Mouse (Mus musculus): ENCODE data around the gene Vps37c. TPM values are rescaled to one million over a fixed set of nuclear protein-coding genes. Genes with fewer than 3 reads are reported as not detected.

Gene Vps37c
- 20.3 and 26.0 TPM in 2 replicates for polyA plus RNA-seq (2021; fragmentation: Nextera tagmentation)
- long read RNA-seq, experiment 1, transcript Vps37c-201 (5 exons, 2,686 nt), result major isoform, 120 of 232 reads
- long read RNA-seq, experiment 1, transcript Vps37c-203 (5 exons, 2,690 nt), result minor isoform, 49 of 232 reads
- long read RNA-seq, experiment 1, partial matches to known transcripts, result 15 of 232 reads
- long read RNA-seq, experiment 1, other reads (novel, unspliced or antisense), result 47 of 232 reads
- long read RNA-seq, experiment 2, transcript Vps37c-201 (5 exons, 2,686 nt), result major isoform, 18 of 31 reads
- long read RNA-seq, experiment 2, partial matches to known transcripts, result 1 of 31 reads
- long read RNA-seq, experiment 2, other reads (novel, unspliced or antisense), result 10 of 31 reads

GRCm38 (mm10) chr19:10688537-10689352, at the start of gene Vps37c:
Vps37c (plus strand) TSS chr19:10688735.

GRCm38 (mm10) chr19:10677915-10678771, 10.4 kb upstream of the Vps37c start, which contains the start of gene Pga5:
Pga5 (minus strand) TSS chr19:10678071.

GRCm38 (mm10) chr19:10738811-10739210, 50.3 kb downstream of the Vps37c start, which contains the start of gene Cd5:
Cd5 (minus strand) TSS chr19:10739002.

Other genes starting within 250 kb of the Vps37c start
- 2.9 and 3.6 TPM in 2 replicates for gene Lrrc10b, start 231.3 kb upstream of the Vps37c start, polyA plus RNA-seq (2021; fragmentation: Nextera tagmentation)
- 0.77 and 0.99 TPM in 2 replicates for gene Ppp1r32, start 205.8 kb upstream of the Vps37c start, polyA plus RNA-seq (2021; fragmentation: Nextera tagmentation)
- gene Cpsf7, start 163.5 kb upstream of the Vps37c start, polyA plus RNA-seq (2021; fragmentation: Nextera tagmentation), result 8.3 and 20.8 TPM in 2 replicates
- gene Sdhaf2, start 162.6 kb upstream of the Vps37c start, polyA plus RNA-seq (2021; fragmentation: Nextera tagmentation), result 65.6 and 71.1 TPM in 2 replicates
- 16.5 and 18.8 TPM in 2 replicates for gene Tmem216, start 132.5 kb upstream of the Vps37c start, polyA plus RNA-seq (2021; fragmentation: Nextera tagmentation)
- gene Cyb561a3, start 111.6 kb upstream of the Vps37c start, polyA plus RNA-seq (2021; fragmentation: Nextera tagmentation), result 20.8 and 21.5 TPM in 2 replicates
- gene Tmem138, start 111.4 kb upstream of the Vps37c start, polyA plus RNA-seq (2021; fragmentation: Nextera tagmentation), result 16.4 and 16.5 TPM in 2 replicates
- gene Ddb1, start 83.4 kb upstream of the Vps37c start, polyA plus RNA-seq (2021; fragmentation: Nextera tagmentation), result 49.1 and 60.4 TPM in 2 replicates
- 1.7 and 5.6 TPM in 2 replicates for gene Tkfc, start 83.1 kb upstream of the Vps37c start, polyA plus RNA-seq (2021; fragmentation: Nextera tagmentation)
- gene Vwce, start 54.5 kb upstream of the Vps37c start, polyA plus RNA-seq (2021; fragmentation: Nextera tagmentation), result 0.48 TPM in 1 of 2 replicates, not detected in the other
- not detected in 2 replicates for gene Pga5, start 10.7 kb upstream of the Vps37c start, polyA plus RNA-seq (2021; fragmentation: Nextera tagmentation)
- not detected in 2 replicates for gene Cd5, start 50.3 kb downstream of the Vps37c start, polyA plus RNA-seq (2021; fragmentation: Nextera tagmentation)
- 3.6 and 4.7 TPM in 2 replicates for gene Cd6, start 141.3 kb downstream of the Vps37c start, polyA plus RNA-seq (2021; fragmentation: Nextera tagmentation)
- gene Slc15a3, start 151.0 kb downstream of the Vps37c start, polyA plus RNA-seq (2021; fragmentation: Nextera tagmentation), result 0.23 and 0.29 TPM in 2 replicates
- gene Tmem132a, start 181.2 kb downstream of the Vps37c start, polyA plus RNA-seq (2021; fragmentation: Nextera tagmentation), result 51.6 and 71.8 TPM in 2 replicates
- gene Tmem109, start 193.3 kb downstream of the Vps37c start, polyA plus RNA-seq (2021; fragmentation: Nextera tagmentation), result 48.6 and 51.7 TPM in 2 replicates
- 23.9 and 65.3 TPM in 2 replicates for gene Prpf19, start 206.5 kb downstream of the Vps37c start, polyA plus RNA-seq (2021; fragmentation: Nextera tagmentation)
- not detected in 2 replicates for gene Zp1, start 231.9 kb downstream of the Vps37c start, polyA plus RNA-seq (2021; fragmentation: Nextera tagmentation)
- 0.05 TPM in 1 of 2 replicates, not detected in the other for gene Ptgdr2, start 248.4 kb downstream of the Vps37c start, polyA plus RNA-seq (2021; fragmentation: Nextera tagmentation)

Data from left cerebral cortex, adult 6 months (tissue).